Mouse (Mus musculus): ENCODE measurements around the gene Trim10. TPM values are rescaled to one million over a fixed set of nuclear protein-coding genes. Genes with fewer than 3 reads are reported as not detected.

Trim10 gene
- polyA plus RNA-seq, 2 experiments = 0.91 to 2.7 TPM

- no peak overlapping the region for H3K27ac ChIP-seq (replicated peaks; ENCODE audit: low read depth, low read length)
- H3K27me3 ChIP-seq (ENCODE audit: control insufficient read depth, insufficient read depth, low read length) = no peaks in the 10 kb centered on the region
- H3K4me2 ChIP-seq (replicated peaks; ENCODE audit: low read depth, low read length, severe bottlenecking) = no peak overlapping the region
- H3K9ac ChIP-seq (ENCODE audit: low read depth, low read length, severe bottlenecking) = no peak overlapping the region
- H3K9me3 ChIP-seq (ENCODE audit: control insufficient read depth, low read length) = no peaks in the 10 kb centered on the region
- 85% methylated on average over 4 of the region's 4 CpGs for WGBS
- H3K4me3 ChIP-seq (replicated peaks; ENCODE audit: low read length) = no peak overlapping the region
- DNase-seq (ENCODE audit: low spot score) = no peak
- TF ChIP-seq POLR2A (IDR thresholded peaks at IDR 0.05; ENCODE audit: borderline replicate concordance, extremely low read depth, insufficient read depth, insufficient read length) = no peak
- no peaks in the 10 kb centered on the region for H3K36me3 ChIP-seq (ENCODE audit: control insufficient read depth, insufficient read depth, low read length)
- H3K4me1 ChIP-seq (ENCODE audit: control insufficient read depth, insufficient read depth, low read length) = no peaks in the 10 kb centered on the region
- ATAC-seq (ENCODE audit: low FRiP score, low read depth) = no peak
Measured at GRCm38 (mm10) chr17:36899376-36899775, 30.0 kb downstream of the Trim10 start.

- no peaks in the 10 kb centered on the region for H3K4me1 ChIP-seq (ENCODE audit: control insufficient read depth, insufficient read depth, low read length)
- no peak overlapping the region for H3K27ac ChIP-seq (replicated peaks; ENCODE audit: low read depth, low read length)
- no peak for ATAC-seq (ENCODE audit: low FRiP score, low read depth)
- no peaks in the 10 kb centered on the region for H3K9me3 ChIP-seq (ENCODE audit: control insufficient read depth, low read length)
- 80% methylated on average over 5 of the region's 5 CpGs for WGBS
- H3K4me2 ChIP-seq (replicated peaks; ENCODE audit: low read depth, low read length, severe bottlenecking) = no peak overlapping the region
- no peaks in the 10 kb centered on the region for H3K36me3 ChIP-seq (ENCODE audit: control insufficient read depth, insufficient read depth, low read length)
- no peak for DNase-seq (ENCODE audit: low spot score)
- no peak for TF ChIP-seq POLR2A (IDR thresholded peaks at IDR 0.05; ENCODE audit: borderline replicate concordance, extremely low read depth, insufficient read depth, insufficient read length)
- H3K27me3 ChIP-seq (ENCODE audit: control insufficient read depth, insufficient read depth, low read length) = no peaks in the 10 kb centered on the region
- no peak overlapping the region for H3K9ac ChIP-seq (ENCODE audit: low read depth, low read length, severe bottlenecking)
- H3K4me3 ChIP-seq (replicated peaks; ENCODE audit: low read length) = no peak overlapping the region
Measured at GRCm38 (mm10) chr17:36900001-36900400, 30.6 kb downstream of the Trim10 start.

- H3K4me1 ChIP-seq (ENCODE audit: control insufficient read depth, insufficient read depth, low read length) = no peaks in the 10 kb centered on the region
- no peak for ATAC-seq (ENCODE audit: low FRiP score, low read depth)
- no peaks in the 10 kb centered on the region for H3K27me3 ChIP-seq (ENCODE audit: control insufficient read depth, insufficient read depth, low read length)
- H3K4me3 ChIP-seq (replicated peaks; ENCODE audit: low read length) = no peak overlapping the region
- no peak overlapping the region for H3K4me2 ChIP-seq (replicated peaks; ENCODE audit: low read depth, low read length, severe bottlenecking)
- no peaks in the 10 kb centered on the region for H3K36me3 ChIP-seq (ENCODE audit: control insufficient read depth, insufficient read depth, low read length)
- H3K27ac ChIP-seq (replicated peaks; ENCODE audit: low read depth, low read length) = no peak overlapping the region
- H3K9ac ChIP-seq (ENCODE audit: low read depth, low read length, severe bottlenecking) = no peak overlapping the region
- no peak for DNase-seq (ENCODE audit: low spot score)
- 27% methylated on average over 1 of the region's 1 CpGs for WGBS
- no peak for TF ChIP-seq POLR2A (IDR thresholded peaks at IDR 0.05; ENCODE audit: borderline replicate concordance, extremely low read depth, insufficient read depth, insufficient read length)
- no peaks in the 10 kb centered on the region for H3K9me3 ChIP-seq (ENCODE audit: control insufficient read depth, low read length)
Measured at GRCm38 (mm10) chr17:36900691-36901090, 31.3 kb downstream of the Trim10 start.

GRCm38 (mm10) chr17:36903651-36904050 is 34.3 kb downstream of the Trim10 start:
- no peaks in the 10 kb centered on the region for H3K36me3 ChIP-seq (ENCODE audit: control insufficient read depth, insufficient read depth, low read length)
- no peak overlapping the region for H3K9ac ChIP-seq (ENCODE audit: low read depth, low read length, severe bottlenecking)
- no peaks in the 10 kb centered on the region for H3K9me3 ChIP-seq (ENCODE audit: control insufficient read depth, low read length)
- H3K27ac ChIP-seq (replicated peaks; ENCODE audit: low read depth, low read length) = no peak overlapping the region
- no peak overlapping the region for H3K4me2 ChIP-seq (replicated peaks; ENCODE audit: low read depth, low read length, severe bottlenecking)
- no peaks in the 10 kb centered on the region for H3K27me3 ChIP-seq (ENCODE audit: control insufficient read depth, insufficient read depth, low read length)
- DNase-seq (ENCODE audit: low spot score) (no peak), ATAC-seq (ENCODE audit: low FRiP score, low read depth) (no peak)
- H3K4me3 ChIP-seq (replicated peaks; ENCODE audit: low read length) = no peak overlapping the region
- TF ChIP-seq POLR2A (IDR thresholded peaks at IDR 0.05; ENCODE audit: borderline replicate concordance, extremely low read depth, insufficient read depth, insufficient read length) = no peak
- WGBS = 75% methylated on average over 3 of the region's 3 CpGs
- no peaks in the 10 kb centered on the region for H3K4me1 ChIP-seq (ENCODE audit: control insufficient read depth, insufficient read depth, low read length)

GRCm38 (mm10) chr17:36908235-36908634 is 38.9 kb downstream of the Trim10 start:
- Histone ChIP-seq H3K4me3 (replicated peaks; ENCODE audit: low read length) (no peak overlapping the region), H3K9me3 (ENCODE audit: control insufficient read depth, low read length) (no peaks in the 10 kb centered on the region), H3K9ac (ENCODE audit: low read depth, low read length, severe bottlenecking) (no peak overlapping the region), H3K4me1 (ENCODE audit: control insufficient read depth, insufficient read depth, low read length) (no peaks in the 10 kb centered on the region), H3K27me3 (ENCODE audit: control insufficient read depth, insufficient read depth, low read length) (no peaks in the 10 kb centered on the region), H3K36me3 (ENCODE audit: control insufficient read depth, insufficient read depth, low read length) (no peaks in the 10 kb centered on the region), H3K27ac (replicated peaks; ENCODE audit: low read depth, low read length) (no peak overlapping the region), H3K4me2 (replicated peaks; ENCODE audit: low read depth, low read length, severe bottlenecking) (no peak overlapping the region)
- WGBS = 40% methylated on average over 1 of the region's 1 CpGs
- no peak for TF ChIP-seq POLR2A (IDR thresholded peaks at IDR 0.05; ENCODE audit: borderline replicate concordance, extremely low read depth, insufficient read depth, insufficient read length)
- no peak for ATAC-seq (ENCODE audit: low FRiP score, low read depth)
- peak; percentile 28 for DNase-seq (ENCODE audit: low spot score)

GRCm38 (mm10) chr17:36909802-36910201 is 40.4 kb downstream of the Trim10 start:
- 45% methylated on average over 4 of the region's 4 CpGs for WGBS
- no peak overlapping the region for H3K4me2 ChIP-seq (replicated peaks; ENCODE audit: low read depth, low read length, severe bottlenecking)
- no peak overlapping the region for H3K4me3 ChIP-seq (replicated peaks; ENCODE audit: low read length)
- no peak for TF ChIP-seq POLR2A (IDR thresholded peaks at IDR 0.05; ENCODE audit: borderline replicate concordance, extremely low read depth, insufficient read depth, insufficient read length)
- H3K4me1 ChIP-seq (ENCODE audit: control insufficient read depth, insufficient read depth, low read length) = no peaks in the 10 kb centered on the region
- no peaks in the 10 kb centered on the region for H3K27me3 ChIP-seq (ENCODE audit: control insufficient read depth, insufficient read depth, low read length)
- ATAC-seq (ENCODE audit: low FRiP score, low read depth) = no peak
- no peak for DNase-seq (ENCODE audit: low spot score)
- no peak overlapping the region for H3K27ac ChIP-seq (replicated peaks; ENCODE audit: low read depth, low read length)
- no peaks in the 10 kb centered on the region for H3K36me3 ChIP-seq (ENCODE audit: control insufficient read depth, insufficient read depth, low read length)
- no peak overlapping the region for H3K9ac ChIP-seq (ENCODE audit: low read depth, low read length, severe bottlenecking)
- no peaks in the 10 kb centered on the region for H3K9me3 ChIP-seq (ENCODE audit: control insufficient read depth, low read length)

Measured in limb, embryonic 14.5 days (tissue).